Mouse (Mus musculus): ENCODE data around the gene Hfe2. TPM values are rescaled to one million over a fixed set of nuclear protein-coding genes. Genes with fewer than 3 reads are reported as not detected.

The Hfe2 gene
- total RNA-seq, 2 experiments from 2014 or later, result 590 to 675 TPM

- DNase-seq, result no peak
- Histone ChIP-seq H3K4me3 (no peak overlapping the region), H3K27ac (peak overlapping the region; percentile 92; the same call in 1 of the 2 replicates)
- peak; percentile 63 for TF ChIP-seq CTCF (IDR thresholded peaks at IDR 0.05)
- intact Hi-C loops (cut with DNase I), result no loop called here
Observed at GRCm38 (mm10) chr3:96522149-96522548, 2.8 kb upstream of the Hfe2 start.

GRCm38 (mm10) chr3:96524028-96524810 is 753 bp upstream of the Hfe2 start:
- peak overlapping the region; percentile 92 for H3K27ac ChIP-seq
- peak overlapping the region; percentile 79 for H3K4me3 ChIP-seq
- intact Hi-C loops (cut with DNase I), result no loop called here
- TF ChIP-seq CTCF (IDR thresholded peaks at IDR 0.05), result no peak
- DNase-seq, result no peak

GRCm38 (mm10) chr3:96526013-96526762 is 1.2 kb downstream of the Hfe2 start:
- intact Hi-C loops (cut with DNase I), result no loop called here
- DNase-seq, result peak; percentile 86
- no peak for TF ChIP-seq CTCF (IDR thresholded peaks at IDR 0.05)
- H3K27ac ChIP-seq, result peak overlapping the region; percentile 92
- H3K4me3 ChIP-seq, result peak overlapping the region; percentile 79

- TF ChIP-seq CTCF (IDR thresholded peaks at IDR 0.05), result no peak
- Histone ChIP-seq H3K27ac (peak overlapping the region; percentile 92), H3K4me3 (peak overlapping the region; percentile 79)
- intact Hi-C loops (cut with DNase I), result no loop called here
- DNase-seq, result peak; percentile 54
Observed at GRCm38 (mm10) chr3:96526864-96527542, 2.0 kb downstream of the Hfe2 start.

GRCm38 (mm10) chr3:96528506-96528905 is 3.5 kb downstream of the Hfe2 start:
- TF ChIP-seq CTCF (IDR thresholded peaks at IDR 0.05), result no peak
- Histone ChIP-seq H3K27ac (peak overlapping the region; percentile 92; the same call in 1 of the 2 replicates), H3K4me3 (peak overlapping the region; percentile 79)
- intact Hi-C loops (cut with DNase I), result no loop called here
- DNase-seq, result no peak

GRCm38 (mm10) chr3:96532050-96532449 is 7.1 kb downstream of the Hfe2 start:
- DNase-seq, result peak; percentile 67
- no peak overlapping the region; the same call in 1 of the 2 replicates for H3K4me3 ChIP-seq
- peak; percentile 65 for TF ChIP-seq CTCF (IDR thresholded peaks at IDR 0.05)
- intact Hi-C loops (cut with DNase I), result loop anchor here (2.0 kb wide), 1 partner anchor 35 kb away; no protein-coding TSS in a partner anchor
- peak overlapping the region; percentile 72 for H3K27ac ChIP-seq

GRCm38 (mm10) chr3:96534300-96534699 is 9.3 kb downstream of the Hfe2 start:
- no peak for DNase-seq
- no peak overlapping the region for H3K27ac ChIP-seq
- TF ChIP-seq CTCF (IDR thresholded peaks at IDR 0.05), result peak; percentile 29; the same call in 1 of the 2 replicates
- intact Hi-C loops (cut with DNase I), result no loop called here
- H3K4me3 ChIP-seq, result no peak overlapping the region

- Histone ChIP-seq H3K4me3 (no peak overlapping the region), H3K27ac (no peak overlapping the region)
- TF ChIP-seq CTCF (IDR thresholded peaks at IDR 0.05), result no peak
- no peak for DNase-seq
- intact Hi-C loops (cut with DNase I), result no loop called here
Observed at GRCm38 (mm10) chr3:96539316-96539715, 14.3 kb downstream of the Hfe2 start.

GRCm38 (mm10) chr3:96540740-96541139 is 15.8 kb downstream of the Hfe2 start:
- TF ChIP-seq CTCF (IDR thresholded peaks at IDR 0.05), result no peak
- H3K27ac ChIP-seq, result no peak overlapping the region
- no peak for DNase-seq
- H3K4me3 ChIP-seq, result no peak overlapping the region
- intact Hi-C loops (cut with DNase I), result no loop called here

GRCm38 (mm10) chr3:96541328-96542078 is 16.5 kb downstream of the Hfe2 start:
- intact Hi-C loops (cut with DNase I), result no loop called here
- DNase-seq, result no peak
- peak; percentile 59 for TF ChIP-seq CTCF (IDR thresholded peaks at IDR 0.05)
- Histone ChIP-seq H3K4me3 (no peak overlapping the region), H3K27ac (no peak overlapping the region)

- Histone ChIP-seq H3K27ac (no peak overlapping the region), H3K4me3 (no peak overlapping the region)
- no peak for TF ChIP-seq CTCF (IDR thresholded peaks at IDR 0.05)
- no peak for DNase-seq
- intact Hi-C loops (cut with DNase I), result no loop called here
Observed at GRCm38 (mm10) chr3:96542554-96542953, 17.6 kb downstream of the Hfe2 start.

GRCm38 (mm10) chr3:96543345-96543744 is 18.4 kb downstream of the Hfe2 start:
- intact Hi-C loops (cut with DNase I), result no loop called here
- Histone ChIP-seq H3K4me3 (no peak overlapping the region), H3K27ac (no peak overlapping the region)
- DNase-seq, result no peak
- no peak for TF ChIP-seq CTCF (IDR thresholded peaks at IDR 0.05)

Measured in gastrocnemius, adult 2 months (tissue).